Mouse (Mus musculus): ENCODE results near the gene Sp6.

DNA sequence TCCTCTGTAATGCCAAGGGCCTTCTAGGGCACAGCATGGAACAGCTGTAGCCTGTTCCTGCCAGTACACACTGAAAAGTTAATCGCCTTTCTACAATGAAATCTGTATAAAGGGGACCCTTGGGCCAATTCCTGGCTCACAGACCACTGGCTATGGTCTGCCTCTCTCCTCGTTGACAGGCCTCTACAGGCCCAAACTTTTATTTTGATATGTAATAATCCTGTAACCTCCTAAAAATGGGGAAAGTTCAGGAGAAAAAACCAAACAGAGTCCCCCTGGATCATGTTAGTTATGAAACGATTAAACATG is 36.9 kb upstream of the Sp6 start:
- TF ChIP-seq POLR2A (IDR thresholded peaks at IDR 0.05; ENCODE audit: low read depth, low read length) (no peak), CTCF (conservative IDR thresholded peaks at IDR 0.05; ENCODE audit: insufficient read depth, insufficient read length, low read depth, low read length) (no peak)

Measured in kidney, adult 2 months (tissue).